Comparison of ENCODE assay signal across 33 mouse cellular contexts in the genomic region with DNA sequence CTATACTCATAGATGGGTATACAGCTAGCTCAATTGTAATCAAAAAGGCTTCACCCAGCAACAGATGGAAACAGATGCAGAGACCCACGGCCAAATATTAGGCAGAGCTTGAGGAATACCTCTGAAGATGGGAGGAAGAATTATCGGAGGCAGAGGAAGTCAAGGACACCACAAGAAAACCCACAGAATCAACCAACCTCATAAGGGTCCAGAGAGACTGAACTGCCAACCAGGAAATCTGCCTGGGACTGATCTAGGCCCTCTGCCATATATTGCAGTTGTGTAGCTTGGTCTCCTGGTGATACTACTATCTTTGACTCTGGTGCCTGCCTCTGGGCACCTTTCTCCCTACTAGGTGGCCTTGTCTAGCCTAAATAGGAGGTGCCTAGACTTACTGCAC. TPM values are rescaled to one million over a fixed set of nuclear protein-coding genes. Genes with fewer than 3 reads are reported as not detected.
"Had no signal": no experiment of that assay in that cellular context is flagged by ENCODE, and none has a peak within 500 bp of the region (broad histone marks: within the 10 kb centered on the region; RNA-seq: fewer than 3 reads in every experiment).

No protein-coding gene starts in this region.

- H3K27me3 ChIP-seq: embryonic facial prominence, embryonic 12.5 days; embryonic facial prominence, embryonic 13.5 days; embryonic facial prominence, embryonic 15.5 days; forebrain, embryonic 12.5 days; forebrain, embryonic 13.5 days; forebrain, embryonic 15.5 days had no signal

- H3K36me3 ChIP-seq: embryonic facial prominence, embryonic 10.5 days; embryonic facial prominence, embryonic 12.5 days; embryonic facial prominence, embryonic 13.5 days; embryonic facial prominence, embryonic 15.5 days; forebrain, embryonic 10.5 days; forebrain, embryonic 12.5 days; forebrain, embryonic 15.5 days; heart, embryonic 10.5 days had no signal

- H3K4me1 ChIP-seq: embryonic facial prominence, embryonic 10.5 days; embryonic facial prominence, embryonic 12.5 days; embryonic facial prominence, embryonic 13.5 days; embryonic facial prominence, embryonic 15.5 days; forebrain, embryonic 10.5 days; forebrain, embryonic 12.5 days; forebrain, embryonic 13.5 days; forebrain, embryonic 15.5 days; heart, embryonic 10.5 days had no signal

- H3K9ac ChIP-seq: embryonic facial prominence, embryonic 12.5 days; embryonic facial prominence, embryonic 13.5 days; embryonic facial prominence, embryonic 15.5 days; forebrain, embryonic 12.5 days; forebrain, embryonic 13.5 days; forebrain, embryonic 15.5 days; forebrain, postnatal 0 days had no signal

- H3K9me3 ChIP-seq: embryonic facial prominence, embryonic 10.5 days; embryonic facial prominence, embryonic 12.5 days; embryonic facial prominence, embryonic 13.5 days; embryonic facial prominence, embryonic 15.5 days; forebrain, embryonic 10.5 days; forebrain, embryonic 12.5 days; forebrain, embryonic 13.5 days; forebrain, embryonic 15.5 days; heart, embryonic 10.5 days had no signal

- H3K4me3 ChIP-seq: embryonic facial prominence, embryonic 10.5 days; embryonic facial prominence, embryonic 12.5 days; embryonic facial prominence, embryonic 13.5 days; embryonic facial prominence, embryonic 15.5 days; erythroblast, embryonic 14.5 days; forebrain, embryonic 10.5 days; forebrain, embryonic 12.5 days; forebrain, embryonic 13.5 days; forebrain, embryonic 15.5 days; gastrocnemius, adult 2 months; heart, adult 2 months; heart, embryonic 10.5 days had no signal

- ATAC-seq: forebrain, embryonic 13.5 days; forebrain, embryonic 14.5 days; forebrain, embryonic 15.5 days; forebrain, embryonic 16.5 days; forebrain, postnatal 0 days had no signal

- H3K4me2 ChIP-seq: embryonic facial prominence, embryonic 12.5 days; embryonic facial prominence, embryonic 13.5 days; embryonic facial prominence, embryonic 15.5 days; forebrain, embryonic 12.5 days; forebrain, embryonic 13.5 days; forebrain, embryonic 15.5 days had no signal

- H3K27ac ChIP-seq: embryonic facial prominence, embryonic 10.5 days; embryonic facial prominence, embryonic 12.5 days; embryonic facial prominence, embryonic 13.5 days; embryonic facial prominence, embryonic 15.5 days; forebrain, embryonic 10.5 days; forebrain, embryonic 12.5 days; forebrain, embryonic 13.5 days; forebrain, embryonic 15.5 days; gastrocnemius, adult 2 months; heart, adult 2 months; heart, embryonic 10.5 days had no signal

- DNase-seq: cerebellum, adult 8-10 months; cerebellum, adult 9-10 months; cerebellum, adult 9-11 months; cerebellum, postnatal 10 days; cerebellum, postnatal 14 days; cerebellum, postnatal 25 days; cerebellum, postnatal 36 days; embryo, embryonic 11 days; forebrain, postnatal 0 days; gastrocnemius, adult 2 months; gastrocnemius, postnatal 10 days; gastrocnemius, postnatal 14 days; gastrocnemius, postnatal 25 days; heart, adult 18-20 months; heart, adult 2 months had no signal

RNA-seq across cellular contexts. Expression of a gene that starts 10.8 kb away (rescaled TPM):
- total RNA-seq: gastrocnemius, adult 18-20 months; gastrocnemius, adult 2 months; gastrocnemius, adult 8-10 months; gastrocnemius, postnatal 14 days; gastrocnemius, postnatal 25 days; gastrocnemius, postnatal 4 days; granulocyte monocyte progenitor cell, adult 5-6 weeks had no signal
- polyA plus RNA-seq: erythroblast, embryonic 14.5 days; forebrain, embryonic 11.5 days; heart, adult 2 months had no signal

RNA-seq across cellular contexts. Expression of a gene that starts 58.6 kb away (rescaled TPM):
- total RNA-seq: heart, adult 8-10 months had no signal
- polyA plus RNA-seq: erythroblast, embryonic 14.5 days; heart, adult 2 months had no signal
